Mouse (Mus musculus): ENCODE measurements around the gene Cyp2c40. TPM values are rescaled to one million over a fixed set of nuclear protein-coding genes. Genes with fewer than 3 reads are reported as not detected.
"Not testable (repeated sequence)": the region's sequence is repeated elsewhere in the genome, so short reads cannot be mapped to it uniquely, and the experiment has no call there.

Cyp2c40 gene
- polyA plus RNA-seq (2016; fragmentation: Nextera tagmentation; extraction: Ambion mirVana): not detected in 2 replicates

DNA sequence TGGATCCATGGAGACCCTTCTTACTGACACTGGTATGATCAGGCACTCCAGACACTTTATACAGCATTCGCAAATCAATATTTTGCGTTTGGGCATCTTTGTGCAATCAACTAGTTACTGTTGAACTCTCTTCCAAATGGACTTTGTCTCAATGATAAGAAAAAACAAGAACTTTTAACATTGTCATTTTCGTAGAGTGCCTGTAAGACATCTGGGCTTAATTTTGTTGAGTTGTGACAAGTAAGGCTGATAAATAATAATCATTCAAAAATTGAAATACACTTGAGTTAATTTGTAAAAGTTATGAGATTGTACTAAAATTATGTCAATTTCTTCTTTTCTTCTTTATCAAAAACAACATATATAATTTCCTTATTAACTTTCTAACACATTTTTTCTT lies at the start of gene Cyp2c40:
Gene Cyp2c40 (minus strand): TSS at position 101 of the 400 bp plus-strand sequence.
- not testable (repeated sequence) for DNase-seq (ENCODE audit: low spot score); H3K36me3 ChIP-seq; H3K27me3 ChIP-seq (ENCODE audit: insufficient read depth, poor library complexity, severe bottlenecking); H3K9me3 ChIP-seq; H3K27ac ChIP-seq; H3K4me3 ChIP-seq; H3K4me1 ChIP-seq (replicated peaks)
- WGBS: 89% methylated on average over 3 of the region's 3 CpGs

DNA sequence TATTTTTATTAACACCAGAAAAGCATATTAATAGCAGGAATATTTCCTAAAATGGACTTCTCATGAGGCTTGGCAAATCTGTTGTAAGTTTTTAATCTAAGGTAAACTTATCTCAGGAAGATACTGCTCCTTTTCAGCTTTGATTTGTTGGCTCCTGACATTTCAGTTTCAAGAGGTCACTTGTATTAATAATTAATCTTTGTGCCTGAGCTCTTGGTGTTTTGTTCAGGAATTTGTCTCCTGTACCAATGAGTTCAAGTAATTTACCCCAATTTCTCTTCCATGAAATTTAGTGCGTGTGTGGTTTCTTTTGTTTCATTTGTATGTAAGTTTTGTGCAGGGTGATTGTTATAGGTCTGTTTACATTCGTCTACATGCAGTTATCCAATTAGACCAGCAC lies 8.3 kb upstream of the Cyp2c40 start:
- H3K27ac ChIP-seq; H3K4me1 ChIP-seq (replicated peaks); DNase-seq (ENCODE audit: low spot score); H3K36me3 ChIP-seq; H3K9me3 ChIP-seq; H3K27me3 ChIP-seq (ENCODE audit: insufficient read depth, poor library complexity, severe bottlenecking); H3K4me3 ChIP-seq: not testable (repeated sequence)
- WGBS: 82% methylated on average over 2 of the region's 2 CpGs

DNA sequence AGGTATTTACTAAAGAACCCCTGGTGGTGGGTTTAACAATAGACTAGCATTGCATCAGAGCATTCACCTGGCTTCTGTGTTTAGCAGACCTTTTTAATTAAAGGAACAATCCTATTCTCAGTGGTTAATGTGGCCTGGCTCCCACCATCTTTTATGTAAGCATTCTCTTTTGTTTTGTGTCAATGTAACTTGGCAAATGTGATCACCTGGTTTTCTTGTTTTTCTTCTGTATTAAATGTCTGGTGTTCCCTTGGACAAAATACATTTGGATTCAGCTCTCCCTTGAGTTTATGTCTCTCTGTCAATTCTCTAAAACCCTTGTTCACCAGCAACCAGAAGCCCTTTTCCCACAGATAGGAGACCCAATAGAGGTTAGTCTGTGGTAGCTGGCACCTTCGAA lies 3.8 kb upstream of the Cyp2c40 start:
- WGBS: 88% methylated on average over 1 of the region's 1 CpGs
- not testable (repeated sequence) for DNase-seq (ENCODE audit: low spot score); H3K27me3 ChIP-seq (ENCODE audit: insufficient read depth, poor library complexity, severe bottlenecking); H3K27ac ChIP-seq; H3K36me3 ChIP-seq; H3K9me3 ChIP-seq; H3K4me1 ChIP-seq (replicated peaks); H3K4me3 ChIP-seq

DNA sequence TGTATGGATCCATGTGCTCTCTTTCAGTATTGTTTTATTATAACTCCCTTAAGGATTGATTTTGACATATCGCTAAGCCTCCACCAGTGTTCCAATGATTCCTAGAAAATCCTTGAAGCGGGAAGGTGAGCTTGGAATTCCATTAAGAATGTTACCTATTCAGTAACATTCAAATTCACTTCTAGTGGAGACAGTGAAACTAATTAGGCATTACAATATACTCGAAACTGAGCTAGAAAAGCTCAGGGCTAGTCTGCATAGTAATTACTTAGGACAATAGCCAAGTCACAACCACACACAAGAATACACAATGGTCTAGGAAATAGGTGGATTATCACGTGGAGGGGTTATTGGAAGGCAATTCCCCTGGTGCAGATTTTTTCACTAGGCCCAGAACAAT lies 3.4 kb upstream of the Cyp2c40 start:
- not testable (repeated sequence) for DNase-seq (ENCODE audit: low spot score); H3K9me3 ChIP-seq; H3K4me1 ChIP-seq (replicated peaks); H3K36me3 ChIP-seq; H3K27ac ChIP-seq; H3K4me3 ChIP-seq; H3K27me3 ChIP-seq (ENCODE audit: insufficient read depth, poor library complexity, severe bottlenecking)
- WGBS: 67% methylated on average over 4 of the region's 4 CpGs

DNA sequence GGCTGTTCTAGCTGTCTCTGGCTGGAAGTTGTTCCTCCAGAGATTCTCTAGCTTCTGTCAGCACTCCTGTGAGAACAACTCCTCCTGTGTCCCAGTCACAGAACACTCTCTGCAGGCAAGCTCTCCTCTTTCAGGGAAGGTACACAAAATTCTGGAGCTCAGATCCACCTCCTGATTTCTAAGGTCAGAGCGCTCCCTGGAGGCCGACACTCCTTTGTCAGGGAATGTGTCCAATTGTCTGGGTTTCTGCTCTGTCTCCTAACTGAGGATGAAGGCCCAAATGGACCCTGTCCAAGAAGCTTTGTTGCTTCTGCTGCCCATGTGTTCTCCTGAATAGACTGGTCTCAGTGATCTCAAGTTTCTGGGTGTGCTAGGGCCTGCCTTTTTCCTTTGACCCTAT lies 27.2 kb downstream of the Cyp2c40 start:
- WGBS: 68% methylated on average over 2 of the region's 2 CpGs
- not testable (repeated sequence) for H3K36me3 ChIP-seq

GRCm38 (mm10) chr19:39745357-39745756 lies 67.3 kb downstream of the Cyp2c40 start:
- Histone ChIP-seq H3K9me3 (no peaks in the 10 kb centered on the region), H3K36me3 (no peaks in the 10 kb centered on the region), H3K4me1 (replicated peaks) (no peaks in the 10 kb centered on the region), H3K27ac (no peak overlapping the region), H3K4me3 (no peak overlapping the region), H3K27me3 (ENCODE audit: insufficient read depth, poor library complexity, severe bottlenecking) (no peaks in the 10 kb centered on the region)
- 74% methylated on average over 1 of the region's 1 CpGs for whole genome bisulfite sequencing
- no peak for DNase-seq (ENCODE audit: low spot score)

More for the DNA sequence above, 27.2 kb downstream of the Cyp2c40 start:
- not testable (repeated sequence) for H3K27me3 ChIP-seq (ENCODE audit: insufficient read depth, poor library complexity, severe bottlenecking); H3K4me1 ChIP-seq (replicated peaks); DNase-seq (ENCODE audit: low spot score); H3K4me3 ChIP-seq; H3K27ac ChIP-seq; H3K9me3 ChIP-seq

DNA sequence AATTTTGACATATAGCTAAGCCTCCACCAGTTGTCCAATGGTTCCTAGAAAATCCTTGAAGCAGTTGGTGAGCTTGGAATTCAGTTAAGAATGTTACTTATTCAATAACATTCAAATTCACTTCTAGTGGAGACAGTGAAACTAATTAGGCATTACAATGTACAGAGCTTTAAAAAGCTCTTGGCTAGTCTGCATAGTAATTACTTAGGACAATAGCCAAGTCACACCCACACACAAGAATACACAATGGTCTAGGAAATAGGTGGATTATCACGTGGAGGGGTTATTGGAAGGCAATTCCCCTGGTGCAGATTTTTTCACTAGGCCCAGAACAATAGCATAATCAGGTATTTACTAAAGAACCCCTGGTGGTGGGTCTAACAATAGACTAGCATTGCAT lies 68.3 kb downstream of the Cyp2c40 start:
- not testable (repeated sequence) for DNase-seq (ENCODE audit: low spot score); H3K36me3 ChIP-seq; H3K27me3 ChIP-seq (ENCODE audit: insufficient read depth, poor library complexity, severe bottlenecking); H3K9me3 ChIP-seq; H3K27ac ChIP-seq; H3K4me1 ChIP-seq (replicated peaks); H3K4me3 ChIP-seq
- WGBS: 76% methylated on average over 1 of the region's 1 CpGs

DNA sequence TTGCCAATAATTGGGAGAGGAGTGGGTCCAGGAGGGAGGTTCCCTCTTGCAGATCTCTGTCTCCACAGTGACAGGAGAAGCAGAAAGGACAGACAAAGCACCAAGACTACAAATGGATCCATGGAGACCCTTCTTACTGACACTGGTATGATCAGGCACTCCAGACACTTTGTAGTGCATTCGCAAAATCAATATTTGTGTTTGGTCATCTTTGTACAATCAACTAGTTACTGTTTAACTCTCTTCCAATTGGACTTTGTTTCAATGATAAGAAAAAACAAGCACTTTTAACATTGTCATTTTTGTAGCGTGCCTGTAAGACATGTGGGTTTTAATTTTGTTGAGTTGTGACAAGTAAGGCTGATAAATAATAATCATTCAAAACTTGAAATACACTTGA lies 71.7 kb downstream of the Cyp2c40 start, which contains the start of gene Cyp2c68:
Gene Cyp2c68 (minus strand): TSS at position 135 of the 400 bp plus-strand sequence.
- Histone ChIP-seq H3K27me3 (ENCODE audit: insufficient read depth, poor library complexity, severe bottlenecking) (no peaks in the 10 kb centered on the region), H3K27ac (no peak within 1 kb of the TSS), H3K36me3 (no peaks in the 10 kb centered on the region), H3K4me3 (no peak within 1 kb of the TSS), H3K4me1 (replicated peaks) (no peaks in the 10 kb centered on the region), H3K9me3 (no peaks in the 10 kb centered on the region)
- no peak for DNase-seq (ENCODE audit: low spot score)
- WGBS: 85% methylated on average over 2 of the region's 2 CpGs

Other genes starting within 250 kb of the Cyp2c40 start
- not detected in 2 replicates for gene Cyp2c67, start 163.8 kb downstream of the Cyp2c40 start, polyA plus RNA-seq (2016; fragmentation: Nextera tagmentation; extraction: Ambion mirVana)
- not detected in 2 replicates for gene Cyp2c68, start 71.8 kb downstream of the Cyp2c40 start, polyA plus RNA-seq (2016; fragmentation: Nextera tagmentation; extraction: Ambion mirVana)
- not detected in 2 replicates for gene Cyp2c69, start 74.0 kb upstream of the Cyp2c40 start, polyA plus RNA-seq (2016; fragmentation: Nextera tagmentation; extraction: Ambion mirVana)
- not detected in 2 replicates for gene Cyp2c37, start 179.6 kb upstream of the Cyp2c40 start, polyA plus RNA-seq (2016; fragmentation: Nextera tagmentation; extraction: Ambion mirVana)

Measured in hindbrain, embryonic 10.5 days (tissue).